Mouse (Mus musculus) C2C12 (cell line): Measurements from ENCODE around the gene 4933427D14Rik. TPM values are rescaled to one million over a fixed set of nuclear protein-coding genes. Genes with fewer than 3 reads are reported as not detected.

Experiments
- H3K27me3 ChIP-seq: one replicate; pipeline ENCODE4 v1.6.1; 2011; ENCODE audit not compliant: control insufficient read depth, insufficient read depth, insufficient read length
- H3K36me3 ChIP-seq: one replicate; pipeline ENCODE4 v1.6.1; 2011; ENCODE audit not compliant: control insufficient read depth, insufficient read depth
- H3K4me3 ChIP-seq: one replicate; pipeline ENCODE4 v1.5.1; 2011; ENCODE audit warnings: mild to moderate bottlenecking, control low read depth; ENCODE audit not compliant: poor library complexity, insufficient read depth, severe bottlenecking
- H3K79me2 ChIP-seq: one replicate; pipeline ENCODE4 v1.6.1; 2011; ENCODE audit not compliant: control insufficient read depth, insufficient read depth
- H3K79me3 ChIP-seq: one replicate; pipeline ENCODE4 v1.6.1; 2011; ENCODE audit warnings: low read depth, control low read depth
- H3ac ChIP-seq: one replicate; pipeline ENCODE3; 2011; ENCODE audit warnings: low read depth; ENCODE audit not compliant: control insufficient read depth, insufficient read length
- CEBPB ChIP-seq: IDR thresholded peaks from one replicate; pipeline ENCODE4 v1.6.1; 2011; ENCODE audit warnings: low read depth, mild to moderate bottlenecking, control low read depth, moderate library complexity
- CTCF ChIP-seq: IDR thresholded peaks from one replicate; pipeline ENCODE4 v1.5.1; 2011; ENCODE audit not compliant: control insufficient read depth, insufficient read depth, insufficient read length
- FOSL1 ChIP-seq: IDR thresholded peaks from one replicate; pipeline ENCODE4 v1.8.0; 2011; ENCODE audit warnings: mild to moderate bottlenecking, low read length; ENCODE audit not compliant: poor library complexity, insufficient read depth, severe bottlenecking
- MAX ChIP-seq: IDR thresholded peaks from one replicate; pipeline ENCODE4 v1.6.1; 2011; ENCODE audit warnings: mild to moderate bottlenecking, control low read depth
- MYOD1 ChIP-seq: IDR thresholded peaks from one replicate; pipeline ENCODE4 v1.6.1; 2011; ENCODE audit warnings: low read depth; ENCODE audit not compliant: control insufficient read depth, insufficient read length
- MYOG ChIP-seq: IDR thresholded peaks from one replicate; pipeline ENCODE4 v1.6.1; 2011; ENCODE audit not compliant: control insufficient read depth, insufficient read length; ENCODE audit errors: extremely low read depth
- USF1 ChIP-seq: IDR thresholded peaks from one replicate; pipeline ENCODE4 v1.6.1; 2011; ENCODE audit warnings: low read depth, mild to moderate bottlenecking, control low read depth, moderate library complexity
- polyA plus RNA-seq: library from polyadenylated mRNA; unstranded; fragments of >200 nt; fragmentation: generic; extraction: Trizol; gene quantifications from one replicate; pipeline ENCODE4 v1.2.1, GENCODE M21; 2012; ENCODE audit warnings: missing spikeins

The 4933427D14Rik gene
- polyA plus RNA-seq, 1 experiment, result 3.4 TPM

GRCm38 (mm10) chr11:72155186-72155980 is 51.9 kb downstream of the 4933427D14Rik start:
- Histone ChIP-seq H3K36me3 (peaks cover 52% of the 10 kb centered on the region), H3K79me3 (no peaks in the 10 kb centered on the region), H3K4me3 (no peak overlapping the region), H3ac (no peak overlapping the region), H3K27me3 (no peaks in the 10 kb centered on the region), H3K79me2 (no peaks in the 10 kb centered on the region)
- TF ChIP-seq MYOG, result no peak
- TF ChIP-seq CTCF, result no peak
- TF ChIP-seq MAX, result no peak
- TF ChIP-seq MYOD1, result no peak
- no peak for TF ChIP-seq USF1
- TF ChIP-seq FOSL1, result no peak
- no peak for TF ChIP-seq CEBPB

DNA sequence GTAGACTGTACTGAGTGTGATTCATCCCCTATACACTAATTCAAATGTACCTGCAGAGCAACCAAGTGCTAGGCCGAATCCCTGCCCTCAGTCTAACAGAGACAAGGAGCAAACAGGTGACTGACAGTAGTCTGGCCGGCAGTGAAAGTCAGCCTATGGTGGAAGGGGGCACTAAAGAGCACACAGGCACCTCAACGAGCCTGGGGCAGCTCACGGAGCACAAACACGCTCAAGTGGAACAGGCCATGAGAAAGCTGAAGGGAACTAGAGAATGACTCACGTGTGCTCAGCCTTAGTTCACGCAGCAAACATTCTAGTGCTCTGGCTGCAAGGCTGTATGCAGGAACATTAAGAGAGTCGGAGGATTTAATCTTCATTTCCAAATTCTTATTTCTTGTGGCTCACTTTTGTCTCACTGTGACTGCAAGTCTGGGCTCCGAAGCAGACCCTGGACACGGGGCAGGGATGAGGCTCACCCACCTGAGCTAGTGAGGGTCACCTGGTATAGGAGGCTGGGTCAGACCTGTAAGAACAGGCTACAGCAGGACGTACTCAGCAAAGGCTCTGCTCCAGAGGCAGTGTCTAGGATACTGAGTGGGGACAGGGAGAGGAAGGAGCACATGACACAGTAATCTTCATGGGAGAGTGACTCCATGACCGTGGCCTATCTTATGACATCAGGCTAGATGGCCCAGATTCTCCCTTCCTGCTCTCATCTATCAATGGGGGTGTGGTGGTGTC is 54.0 kb downstream of the 4933427D14Rik start:
- no peak overlapping the region for H3ac ChIP-seq
- TF ChIP-seq MAX (no peak), MYOD1 (no peak), USF1 (no peak), FOSL1 (no peak), MYOG (no peak), CTCF (no peak), CEBPB (no peak)

DNA sequence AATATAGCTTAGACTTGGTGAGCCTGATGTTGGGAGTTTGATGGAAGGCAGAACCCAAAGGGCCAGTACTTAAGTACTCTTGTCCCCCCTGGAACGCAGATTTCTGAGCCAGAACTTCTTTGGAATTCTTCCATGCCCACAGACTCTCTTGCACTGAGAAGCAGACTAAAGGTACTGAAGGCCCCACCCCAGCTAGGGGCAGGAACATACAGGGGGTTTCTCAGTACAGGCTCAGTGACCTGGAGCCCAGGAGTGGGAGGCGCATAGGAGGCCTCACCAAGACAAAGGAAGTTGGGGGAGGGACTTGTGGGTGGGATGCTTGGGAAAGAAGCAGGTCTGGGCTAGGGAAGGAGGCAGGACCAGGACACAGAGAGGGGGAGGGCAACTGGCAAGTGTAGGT is 56.1 kb downstream of the 4933427D14Rik start:
- Histone ChIP-seq H3K4me3 (no peak overlapping the region), H3K36me3 (peaks cover 27% of the 10 kb centered on the region), H3K27me3 (no peaks in the 10 kb centered on the region), H3K79me3 (no peaks in the 10 kb centered on the region), H3K79me2 (no peaks in the 10 kb centered on the region), H3ac (no peak overlapping the region)
- TF ChIP-seq CEBPB, result no peak

More for the DNA sequence above, 54.0 kb downstream of the 4933427D14Rik start:
- H3K4me3 ChIP-seq, result no peak overlapping the region
- H3K27me3 ChIP-seq, result no peaks in the 10 kb centered on the region
- no peaks in the 10 kb centered on the region for H3K79me3 ChIP-seq
- peaks cover 40% of the 10 kb centered on the region for H3K36me3 ChIP-seq
- no peaks in the 10 kb centered on the region for H3K79me2 ChIP-seq

GRCm38 (mm10) chr11:72147910-72148309 is 59.3 kb downstream of the 4933427D14Rik start:
- Histone ChIP-seq H3ac (no peak overlapping the region), H3K27me3 (no peaks in the 10 kb centered on the region)
- no peak for TF ChIP-seq MYOG
- TF ChIP-seq FOSL1, result no peak
- TF ChIP-seq MAX, result no peak
- no peak for TF ChIP-seq CEBPB
- no peak for TF ChIP-seq CTCF
- no peak for TF ChIP-seq USF1
- TF ChIP-seq MYOD1, result no peak

GRCm38 (mm10) chr11:72145877-72146248 is 61.4 kb downstream of the 4933427D14Rik start:
- Histone ChIP-seq H3K4me3 (no peak overlapping the region), H3K27me3 (peaks cover 2% of the 10 kb centered on the region), H3K79me2 (no peaks in the 10 kb centered on the region), H3K79me3 (no peaks in the 10 kb centered on the region), H3K36me3 (no peaks in the 10 kb centered on the region), H3ac (no peak overlapping the region)
- TF ChIP-seq MAX (no peak), CTCF (no peak), MYOG (no peak), USF1 (no peak), FOSL1 (no peak), CEBPB (no peak), MYOD1 (no peak)

More at GRCm38 (mm10) chr11:72147910-72148309, 59.3 kb downstream of the 4933427D14Rik start:
- H3K79me2 ChIP-seq, result no peaks in the 10 kb centered on the region
- H3K36me3 ChIP-seq, result no peaks in the 10 kb centered on the region
- no peaks in the 10 kb centered on the region for H3K79me3 ChIP-seq
- H3K4me3 ChIP-seq, result no peak overlapping the region
